Mouse (Mus musculus) heart, embryonic 14.5 days (tissue): ENCODE measurements around the gene Hcfc1r1. TPM values are rescaled to one million over a fixed set of nuclear protein-coding genes. Genes with fewer than 3 reads are reported as not detected.

Experiments used
- ATAC-seq: fragments of 200-750 bp; cut with Nextera tagmentation; 2 replicates; pipeline ENCODE4 v1.8.0; 2017; ENCODE audit warnings: low read depth, moderate TSS enrichment; ENCODE audit not compliant: insufficient number of reproducible peaks, insufficient read depth, low FRiP score
- H3K27ac ChIP-seq, 2 experiments: fragments of 200-500 bp in 1 of 2; fragments of 300-500 bp in 1 of 2; sonication (generic) in 1 of 2; replicated peaks in 1 of 2; 2 replicates each; pipeline ENCODE4 v1.5.1; 2012 to 2014; ENCODE audit warnings: low read depth in 2 of 2, low read length in 2 of 2, control low read depth in 1 of 2, mild to moderate bottlenecking in 1 of 2, mixed read lengths in 1 of 2; ENCODE audit not compliant: control insufficient read depth in 1 of 2, insufficient read depth in 1 of 2
- H3K27me3 ChIP-seq: fragments of 300-500 bp; sonication (generic); 2 replicates; pipeline ENCODE4 v1.6.1; 2014; ENCODE audit warnings: mild to moderate bottlenecking, low read length, control low read depth; ENCODE audit not compliant: control insufficient read depth, insufficient read depth
- H3K36me3 ChIP-seq: fragments of 300-500 bp; sonication (generic); 2 replicates; pipeline ENCODE4 v1.6.1; 2014; ENCODE audit warnings: mild to moderate bottlenecking, control low read depth, low read length, mixed read lengths; ENCODE audit not compliant: control insufficient read depth, insufficient read depth
- H3K4me1 ChIP-seq, 2 experiments: fragments of 200-500 bp in 1 of 2; fragments of 300-500 bp in 1 of 2; sonication (generic) in 1 of 2; 2 replicates each; pipeline ENCODE4 v1.6.1; 2012 to 2014; ENCODE audit warnings: low read length in 2 of 2, control low read depth in 1 of 2, mixed read lengths in 1 of 2; ENCODE audit not compliant: control insufficient read depth in 2 of 2, insufficient read depth in 2 of 2
- H3K4me2 ChIP-seq: fragments of 300-500 bp; sonication (generic); 2 replicates; pipeline ENCODE4 v1.6.1; 2014; ENCODE audit warnings: mild to moderate bottlenecking, low read length
- H3K4me3 ChIP-seq, 2 experiments: fragments of 200-500 bp in 1 of 2; fragments of 300-500 bp in 1 of 2; sonication (generic) in 1 of 2; 2 replicates each; pipeline ENCODE4 v1.5.1; 2012 to 2014; ENCODE audit warnings: low read length in 2 of 2, mild to moderate bottlenecking in 2 of 2, control low read depth in 1 of 2, low read depth in 1 of 2, moderate library complexity in 1 of 2; ENCODE audit not compliant: control insufficient read depth in 1 of 2, insufficient read depth in 1 of 2
- H3K9ac ChIP-seq: fragments of 300-500 bp; sonication (generic); 2 replicates; pipeline ENCODE4 v1.6.1; 2014; ENCODE audit warnings: mild to moderate bottlenecking, low read length
- H3K9me3 ChIP-seq: fragments of 300-500 bp; sonication (generic); 2 replicates; pipeline ENCODE4 v1.6.1; 2016; ENCODE audit warnings: low read length, control low read depth; ENCODE audit not compliant: control insufficient read depth
- WGBS: fragments of 180-500 bp; shearing (Covaris S2); extraction: QIAGEN DNeasy Blood & Tissue Kit; methylation state at CpG from one replicate; pipeline ENCODE4 v1.1.7; 2014; 5-methylcytosine and 5-hydroxymethylcytosine counted together
- polyA plus RNA-seq: library from polyadenylated mRNA; unstranded; fragments of >200 nt; fragmentation: Nextera tagmentation; extraction: Ambion mirVana; gene quantifications from 2 replicates; pipeline ENCODE4 v1.2.1, GENCODE M21; 2014

Hcfc1r1 gene
- polyA plus RNA-seq, 1 experiment from 2014 or later, result 403 TPM

GRCm38 (mm10) chr17:23653324-23653723 is 20.1 kb upstream of the Hcfc1r1 start:
- H3K9me3 ChIP-seq, result no peaks in the 10 kb centered on the region
- H3K27me3 ChIP-seq, result peaks cover 4% of the 10 kb centered on the region; the same call in 1 of the 2 replicates
- no peaks in the 10 kb centered on the region for H3K36me3 ChIP-seq
- WGBS, result 60% methylated on average over 1 of the region's 2 CpGs
- no peak overlapping the region for H3K27ac ChIP-seq
- H3K4me1 ChIP-seq, result no peaks in the 10 kb centered on the region
- no peak for ATAC-seq
- no peak overlapping the region for H3K4me2 ChIP-seq
- no peak overlapping the region for H3K4me3 ChIP-seq
- no peak overlapping the region for H3K9ac ChIP-seq

DNA sequence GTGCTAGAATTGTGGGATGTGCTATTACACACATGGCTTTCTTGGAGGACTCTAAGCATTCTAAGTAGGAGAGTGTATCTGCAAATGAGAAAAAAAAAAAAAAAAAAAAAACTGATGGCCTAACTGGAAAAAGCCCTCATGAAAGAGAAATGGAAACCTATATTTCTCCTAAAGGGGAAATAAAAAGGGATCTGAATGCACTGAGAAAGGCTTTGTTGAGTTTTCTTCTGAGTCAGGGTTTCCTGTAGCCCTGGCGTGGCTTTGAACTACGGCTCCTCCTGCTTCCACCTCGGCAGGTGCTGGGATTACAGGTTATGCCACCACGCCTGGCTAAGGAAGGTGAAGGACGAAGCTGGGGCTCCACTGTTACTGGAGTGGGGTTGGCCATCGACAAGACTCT is 19.4 kb upstream of the Hcfc1r1 start:
- Histone ChIP-seq H3K27ac (no peak overlapping the region), H3K27me3 (peaks cover 6% of the 10 kb centered on the region; the same call in 1 of the 2 replicates), H3K36me3 (no peaks in the 10 kb centered on the region), H3K9me3 (no peaks in the 10 kb centered on the region), H3K4me3 (no peak overlapping the region), H3K4me2 (no peak overlapping the region), H3K4me1 (no peaks in the 10 kb centered on the region), H3K9ac (no peak overlapping the region)
- 49% methylated on average over 6 of the region's 6 CpGs for WGBS
- ATAC-seq, result no peak

DNA sequence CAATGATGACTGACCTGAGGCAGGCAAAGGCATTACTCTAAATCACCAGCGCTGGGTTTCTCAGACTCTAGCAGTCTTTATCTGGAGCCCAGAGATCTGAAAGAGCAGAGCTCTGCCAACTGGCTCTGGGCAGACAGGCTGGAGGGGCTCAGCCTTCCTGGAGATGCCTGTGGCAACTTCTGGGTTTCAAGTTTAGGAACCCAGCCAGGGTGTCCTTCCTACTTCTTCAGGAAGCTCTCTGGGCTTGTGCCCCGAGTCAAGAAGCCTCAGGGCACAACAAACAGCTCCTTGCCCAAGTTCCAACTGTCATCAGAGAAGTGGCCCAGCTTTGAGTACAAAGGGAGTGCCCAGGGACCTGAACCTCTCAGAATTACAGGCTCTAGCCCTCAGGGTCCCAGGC is 19.0 kb upstream of the Hcfc1r1 start:
- H3K4me2 ChIP-seq, result no peak overlapping the region
- H3K9me3 ChIP-seq, result no peaks in the 10 kb centered on the region
- H3K27me3 ChIP-seq, result peaks cover 10% of the 10 kb centered on the region
- no peak overlapping the region for H3K27ac ChIP-seq
- no peaks in the 10 kb centered on the region for H3K4me1 ChIP-seq
- WGBS, result 53% methylated on average over 2 of the region's 2 CpGs
- H3K9ac ChIP-seq, result no peak overlapping the region
- ATAC-seq, result no peak
- H3K4me3 ChIP-seq, result no peak overlapping the region
- H3K36me3 ChIP-seq, result no peaks in the 10 kb centered on the region

GRCm38 (mm10) chr17:23658450-23658849 is 14.9 kb upstream of the Hcfc1r1 start:
- Histone ChIP-seq H3K4me1 (peaks cover 0 to 3% of the 10 kb centered on the region in 2 experiments; a peak in 1 of 4 replicates), H3K9me3 (no peaks in the 10 kb centered on the region), H3K36me3 (no peaks in the 10 kb centered on the region), H3K27me3 (peaks cover 48% of the 10 kb centered on the region), H3K27ac (no peak overlapping the region), H3K9ac (no peak overlapping the region), H3K4me2 (no peak overlapping the region), H3K4me3 (no peak overlapping the region)
- ATAC-seq, result no peak
- WGBS, result 73% methylated on average over 3 of the region's 3 CpGs

- Histone ChIP-seq H3K9ac (no peak within 1 kb of the TSS), H3K27ac (no peak within 1 kb of the TSS), H3K4me2 (peak within 1 kb of the TSS; percentile 35), H3K9me3 (no peaks in the 10 kb centered on the region), H3K4me3 (peak within 1 kb of the TSS in 1 of 2 experiments; percentile 12; a peak in 2 of 4 replicates), H3K36me3 (no peaks in the 10 kb centered on the region), H3K27me3 (peaks cover 48% of the 10 kb centered on the region), H3K4me1 (peaks cover 0 to 3% of the 10 kb centered on the region in 2 experiments; a peak in 1 of 4 replicates)
- 0 out of 2 replicates have a peak, but pooled peaks have one; percentile 31 for ATAC-seq
- 6% methylated on average over 27 of the region's 27 CpGs for WGBS
Observed at GRCm38 (mm10) chr17:23660117-23660875, 13.1 kb upstream of the Hcfc1r1 start, which contains the start of gene Bicdl2. Gene Bicdl2, plus strand, starts transcription at chr17:23660506.

GRCm38 (mm10) chr17:23660876-23661200 is 12.6 kb upstream of the Hcfc1r1 start:
- H3K36me3 ChIP-seq, result no peaks in the 10 kb centered on the region
- no peak overlapping the region for H3K9ac ChIP-seq
- ATAC-seq, result no peak
- H3K9me3 ChIP-seq, result no peaks in the 10 kb centered on the region
- 6% methylated on average over 14 of the region's 14 CpGs for WGBS
- H3K27me3 ChIP-seq, result peaks cover 48% of the 10 kb centered on the region
- H3K4me2 ChIP-seq, result peak overlapping the region; percentile 35
- H3K27ac ChIP-seq, result no peak overlapping the region
- H3K4me1 ChIP-seq, result peaks cover 0 to 3% of the 10 kb centered on the region in 2 experiments; a peak in 1 of 4 replicates
- H3K4me3 ChIP-seq, result peak overlapping the region in 1 of 2 experiments; percentile 12; a peak in 2 of 4 replicates

DNA sequence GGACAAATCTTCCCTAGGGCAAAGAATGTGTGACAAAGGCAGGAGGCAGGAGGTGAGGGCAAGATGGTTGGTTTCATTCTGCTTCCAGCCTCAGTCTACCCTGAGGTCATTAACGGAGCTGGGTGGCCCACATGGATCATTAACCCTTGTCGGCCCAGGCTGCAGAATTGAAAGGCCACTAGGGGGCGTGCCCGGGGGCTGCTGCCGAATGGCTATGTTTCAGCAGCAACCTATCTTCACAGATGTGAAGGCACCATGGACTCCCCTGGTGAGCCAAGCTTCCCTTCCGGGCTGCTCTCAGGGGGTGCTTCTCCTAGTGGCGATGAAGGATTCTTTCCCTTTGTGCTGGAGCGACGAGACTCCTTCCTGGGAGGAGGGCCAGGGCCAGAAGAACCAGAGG is 11.9 kb upstream of the Hcfc1r1 start:
- ATAC-seq, result no peak
- H3K36me3 ChIP-seq, result peaks cover 4% of the 10 kb centered on the region
- H3K9ac ChIP-seq, result no peak overlapping the region
- peaks cover 0 to 3% of the 10 kb centered on the region in 2 experiments; a peak in 1 of 4 replicates for H3K4me1 ChIP-seq
- no peak overlapping the region for H3K4me3 ChIP-seq
- no peaks in the 10 kb centered on the region for H3K9me3 ChIP-seq
- peaks cover 46% of the 10 kb centered on the region for H3K27me3 ChIP-seq
- no peak overlapping the region for H3K27ac ChIP-seq
- 2% methylated on average over 9 of the region's 9 CpGs for WGBS
- H3K4me2 ChIP-seq, result no peak overlapping the region
